Mouse (Mus musculus) heart, embryonic 14.5 days (tissue): ENCODE data around the gene Izumo2. TPM values are rescaled to one million over a fixed set of nuclear protein-coding genes. Genes with fewer than 3 reads are reported as not detected.

Experiments used
- ATAC-seq: fragments of 200-750 bp; cut with Nextera tagmentation; 2 replicates; pipeline ENCODE4 v1.8.0; 2017; ENCODE audit warnings: low read depth, moderate TSS enrichment; ENCODE audit not compliant: insufficient number of reproducible peaks, insufficient read depth, low FRiP score
- H3K27ac ChIP-seq, 2 experiments: fragments of 200-500 bp in 1 of 2; fragments of 300-500 bp in 1 of 2; sonication (generic) in 1 of 2; replicated peaks in 1 of 2; 2 replicates each; pipeline ENCODE4 v1.5.1; 2012 to 2014; ENCODE audit warnings: low read depth in 2 of 2, low read length in 2 of 2, control low read depth in 1 of 2, mild to moderate bottlenecking in 1 of 2, mixed read lengths in 1 of 2; ENCODE audit not compliant: control insufficient read depth in 1 of 2, insufficient read depth in 1 of 2
- H3K27me3 ChIP-seq: fragments of 300-500 bp; sonication (generic); 2 replicates; pipeline ENCODE4 v1.6.1; 2014; ENCODE audit warnings: mild to moderate bottlenecking, low read length, control low read depth; ENCODE audit not compliant: control insufficient read depth, insufficient read depth
- H3K36me3 ChIP-seq: fragments of 300-500 bp; sonication (generic); 2 replicates; pipeline ENCODE4 v1.6.1; 2014; ENCODE audit warnings: mild to moderate bottlenecking, control low read depth, low read length, mixed read lengths; ENCODE audit not compliant: control insufficient read depth, insufficient read depth
- H3K4me1 ChIP-seq, 2 experiments: fragments of 200-500 bp in 1 of 2; fragments of 300-500 bp in 1 of 2; sonication (generic) in 1 of 2; 2 replicates each; pipeline ENCODE4 v1.6.1; 2012 to 2014; ENCODE audit warnings: low read length in 2 of 2, control low read depth in 1 of 2, mixed read lengths in 1 of 2; ENCODE audit not compliant: control insufficient read depth in 2 of 2, insufficient read depth in 2 of 2
- H3K4me2 ChIP-seq: fragments of 300-500 bp; sonication (generic); 2 replicates; pipeline ENCODE4 v1.6.1; 2014; ENCODE audit warnings: mild to moderate bottlenecking, low read length
- H3K4me3 ChIP-seq, 2 experiments: fragments of 200-500 bp in 1 of 2; fragments of 300-500 bp in 1 of 2; sonication (generic) in 1 of 2; 2 replicates each; pipeline ENCODE4 v1.5.1; 2012 to 2014; ENCODE audit warnings: low read length in 2 of 2, mild to moderate bottlenecking in 2 of 2, control low read depth in 1 of 2, low read depth in 1 of 2, moderate library complexity in 1 of 2; ENCODE audit not compliant: control insufficient read depth in 1 of 2, insufficient read depth in 1 of 2
- H3K9ac ChIP-seq: fragments of 300-500 bp; sonication (generic); 2 replicates; pipeline ENCODE4 v1.6.1; 2014; ENCODE audit warnings: mild to moderate bottlenecking, low read length
- H3K9me3 ChIP-seq: fragments of 300-500 bp; sonication (generic); 2 replicates; pipeline ENCODE4 v1.6.1; 2016; ENCODE audit warnings: low read length, control low read depth; ENCODE audit not compliant: control insufficient read depth
- WGBS: fragments of 180-500 bp; shearing (Covaris S2); extraction: QIAGEN DNeasy Blood & Tissue Kit; methylation state at CpG from one replicate; pipeline ENCODE4 v1.1.7; 2014; 5-methylcytosine and 5-hydroxymethylcytosine counted together
- polyA plus RNA-seq: library from polyadenylated mRNA; unstranded; fragments of >200 nt; fragmentation: Nextera tagmentation; extraction: Ambion mirVana; gene quantifications from 2 replicates; pipeline ENCODE4 v1.2.1, GENCODE M21; 2014

The Izumo2 gene
- polyA plus RNA-seq, 1 experiment from 2014 or later, result not detected

DNA sequence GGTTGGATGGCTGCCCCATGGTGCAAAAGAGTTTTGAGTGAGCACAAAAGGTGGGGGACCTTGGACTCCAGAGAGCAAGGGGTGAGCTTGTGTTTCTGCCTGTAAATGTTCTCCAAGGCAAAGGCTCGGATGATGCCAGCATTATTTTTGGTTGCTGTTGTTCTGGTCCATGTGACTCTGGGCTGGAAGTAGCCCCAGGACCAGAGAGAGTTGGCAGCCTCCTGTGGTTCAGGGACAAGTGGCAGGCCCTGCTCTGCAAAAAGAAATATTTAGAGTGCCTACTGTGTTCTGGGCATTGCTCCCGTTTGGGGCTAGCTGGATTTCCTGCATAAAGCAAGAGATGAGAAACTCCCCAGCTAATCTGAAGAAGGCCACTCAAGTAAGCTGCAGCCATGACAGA, 31.9 kb upstream of the Izumo2 start:
- peaks cover 7% of the 10 kb centered on the region for H3K9me3 ChIP-seq
- 56% methylated on average over 2 of the region's 2 CpGs for WGBS
- H3K4me1 ChIP-seq, result no peaks in the 10 kb centered on the region
- H3K4me3 ChIP-seq, result no peak overlapping the region
- no peak overlapping the region for H3K27ac ChIP-seq
- no peaks in the 10 kb centered on the region for H3K27me3 ChIP-seq
- no peak overlapping the region for H3K9ac ChIP-seq
- no peak for ATAC-seq
- H3K36me3 ChIP-seq, result no peaks in the 10 kb centered on the region
- no peak overlapping the region for H3K4me2 ChIP-seq

DNA sequence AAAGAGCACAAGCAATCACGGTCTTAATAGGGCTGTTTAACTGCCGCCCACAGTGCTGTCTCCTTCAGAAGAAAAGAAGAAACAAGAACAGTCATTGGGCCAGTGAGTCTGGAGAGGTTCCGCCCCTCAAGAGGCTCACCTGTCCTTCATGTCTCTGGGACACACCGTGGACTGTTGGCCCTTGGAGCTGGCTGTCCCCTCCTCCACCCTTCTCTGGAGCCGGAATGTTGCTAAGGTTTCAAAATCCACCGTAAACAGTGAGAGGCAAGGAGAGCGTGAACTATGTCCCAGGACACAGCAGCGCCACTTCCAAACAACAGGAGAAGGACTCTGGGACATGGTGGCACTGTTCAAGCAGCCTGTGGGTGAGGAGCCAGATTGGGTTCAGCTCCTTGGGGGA, 24.9 kb upstream of the Izumo2 start:
- ATAC-seq, result no peak
- Histone ChIP-seq H3K27ac (no peak overlapping the region), H3K4me1 (peaks cover 0 to 10% of the 10 kb centered on the region in 2 experiments; a peak in 1 of 4 replicates), H3K27me3 (no peaks in the 10 kb centered on the region), H3K36me3 (no peaks in the 10 kb centered on the region), H3K9me3 (peaks cover 7% of the 10 kb centered on the region), H3K4me3 (no peak overlapping the region), H3K9ac (no peak overlapping the region), H3K4me2 (no peak overlapping the region)
- 75% methylated on average over 8 of the region's 8 CpGs for WGBS

DNA sequence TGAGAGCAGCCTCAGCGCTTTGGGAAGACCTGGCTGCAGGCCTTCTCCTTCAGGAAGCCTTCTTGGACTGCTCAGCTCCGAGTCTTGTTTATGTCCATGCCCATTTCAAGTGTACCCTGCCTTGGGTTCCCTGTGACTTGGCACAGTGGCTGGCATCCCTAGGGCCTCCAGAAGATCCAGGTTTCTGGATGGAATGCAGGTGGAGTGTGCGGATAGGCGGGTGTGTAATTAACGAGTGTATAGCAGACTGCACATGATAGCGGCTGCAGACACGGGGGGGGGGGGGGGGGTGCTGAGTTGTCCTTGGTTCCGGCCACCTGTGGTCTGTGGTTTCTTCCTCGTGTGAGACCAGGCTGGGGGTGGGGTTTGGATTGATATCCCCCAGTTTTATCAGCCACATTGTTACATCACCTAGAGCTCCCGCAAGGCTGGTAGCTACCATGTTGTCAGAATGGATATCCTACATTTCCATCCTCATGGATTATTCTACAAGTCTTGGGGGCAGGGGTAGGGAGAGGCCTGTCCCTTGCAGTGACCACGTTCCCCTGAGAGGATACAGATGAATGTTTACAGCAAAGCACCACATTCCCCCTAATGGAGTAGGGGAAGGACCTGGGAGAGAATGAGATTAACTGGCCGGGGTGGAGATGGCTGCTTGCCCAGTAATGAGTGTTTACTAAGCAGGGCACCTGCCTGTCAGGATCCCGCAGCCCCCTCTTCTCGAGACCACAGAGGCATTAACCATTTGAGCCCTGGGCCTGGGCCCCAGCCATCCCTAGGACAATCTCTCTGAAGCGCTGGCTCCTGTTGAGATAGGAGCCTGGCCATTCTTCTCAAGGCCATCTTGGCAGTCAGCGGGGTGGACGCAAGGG, 22.8 kb upstream of the Izumo2 start:
- Histone ChIP-seq H3K4me3 (no peak overlapping the region), H3K27ac (no peak overlapping the region), H3K4me2 (no peak overlapping the region), H3K36me3 (no peaks in the 10 kb centered on the region), H3K27me3 (no peaks in the 10 kb centered on the region), H3K9ac (no peak overlapping the region), H3K9me3 (peaks cover 7% of the 10 kb centered on the region), H3K4me1 (peaks cover 0 to 10% of the 10 kb centered on the region in 2 experiments; a peak in 1 of 4 replicates)
- 51% methylated on average over 17 of the region's 17 CpGs for WGBS
- ATAC-seq, result no peak

DNA sequence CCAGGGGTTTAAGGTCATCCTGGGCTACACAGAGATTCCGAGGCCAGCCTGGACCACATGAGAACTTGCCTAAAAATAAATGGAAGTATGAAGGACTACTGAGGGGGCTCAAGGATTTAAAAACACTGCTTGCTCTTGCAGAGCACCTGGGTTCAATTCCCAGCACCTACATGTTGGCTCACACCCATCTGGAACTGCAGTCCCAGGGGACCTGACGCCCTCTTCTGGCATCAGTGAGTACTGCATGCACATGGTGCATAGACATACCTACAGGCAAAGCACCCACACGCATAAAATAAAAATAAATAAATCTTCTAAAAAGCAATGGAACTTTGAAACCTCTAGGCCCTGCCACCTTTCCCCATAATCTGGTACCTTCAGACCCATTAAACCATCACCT, 19.7 kb upstream of the Izumo2 start:
- no peaks in the 10 kb centered on the region for H3K9me3 ChIP-seq
- no peaks in the 10 kb centered on the region for H3K27me3 ChIP-seq
- peaks cover 0 to 10% of the 10 kb centered on the region in 2 experiments; a peak in 1 of 4 replicates for H3K4me1 ChIP-seq
- H3K36me3 ChIP-seq, result no peaks in the 10 kb centered on the region
- no peak overlapping the region for H3K9ac ChIP-seq
- H3K27ac ChIP-seq, result no peak overlapping the region
- WGBS, result 68% methylated on average over 3 of the region's 3 CpGs
- H3K4me2 ChIP-seq, result no peak overlapping the region
- ATAC-seq, result no peak
- no peak overlapping the region for H3K4me3 ChIP-seq

DNA sequence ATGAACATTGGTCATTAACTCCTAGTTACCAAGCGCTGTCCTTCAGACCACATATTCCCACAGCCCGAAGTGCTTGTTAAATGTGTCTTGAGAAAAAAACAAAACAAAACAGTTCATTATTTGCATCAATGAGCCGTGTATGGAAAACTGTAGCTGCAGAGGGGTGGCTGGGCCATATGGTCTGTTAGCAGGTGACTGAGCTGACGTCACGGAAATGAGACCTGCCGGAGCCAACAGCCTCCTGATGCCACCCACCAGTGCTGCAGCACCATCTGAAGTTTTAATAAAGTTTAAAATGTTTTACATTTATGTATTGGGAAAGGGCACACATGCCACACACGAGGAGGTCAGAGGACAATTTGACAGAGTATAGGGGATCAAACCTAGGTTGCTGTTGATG, 19.2 kb upstream of the Izumo2 start:
- Histone ChIP-seq H3K9ac (no peak overlapping the region), H3K4me1 (peaks cover 0 to 10% of the 10 kb centered on the region in 2 experiments; a peak in 1 of 4 replicates), H3K36me3 (no peaks in the 10 kb centered on the region), H3K4me3 (no peak overlapping the region), H3K27me3 (no peaks in the 10 kb centered on the region), H3K27ac (no peak overlapping the region), H3K4me2 (no peak overlapping the region), H3K9me3 (no peaks in the 10 kb centered on the region)
- 87% methylated on average over 7 of the region's 7 CpGs for WGBS
- ATAC-seq, result no peak

DNA sequence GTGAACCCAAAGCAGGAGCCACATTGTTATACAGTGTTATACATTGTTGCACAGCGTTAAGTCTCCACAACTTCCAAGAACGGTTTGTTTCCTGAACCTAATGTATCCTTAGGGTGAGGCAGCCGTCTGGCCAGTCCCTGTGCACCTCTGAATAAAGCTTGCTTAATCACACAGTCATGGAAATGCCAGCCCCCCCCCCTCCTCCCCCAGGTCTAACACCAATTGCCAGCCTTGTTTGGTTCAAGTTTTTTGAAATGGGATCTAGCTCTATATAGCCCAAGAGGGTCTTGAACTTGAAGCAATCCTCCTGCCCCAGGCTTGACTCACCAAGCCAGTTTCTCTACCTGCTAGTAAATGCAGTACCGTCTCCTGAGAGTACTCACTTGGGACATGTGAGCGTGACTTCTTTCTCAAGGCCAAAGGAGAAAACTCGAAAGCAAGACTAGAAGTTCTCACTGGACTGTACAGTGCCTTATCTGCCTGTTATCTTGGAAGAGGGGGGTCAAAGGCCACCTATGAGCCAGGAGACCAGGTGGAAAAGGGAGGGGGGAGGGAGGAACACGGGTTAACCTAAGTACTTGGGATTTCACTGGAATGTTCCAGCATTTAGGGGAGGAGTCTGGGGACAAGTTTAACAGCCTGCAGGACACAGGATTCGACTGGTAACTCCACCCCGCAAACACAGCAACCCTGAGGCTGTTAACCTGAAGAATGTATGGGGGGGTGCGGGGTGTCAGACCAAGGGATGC, 14.9 kb upstream of the Izumo2 start:
- no peak for ATAC-seq
- Histone ChIP-seq H3K36me3 (no peaks in the 10 kb centered on the region), H3K4me3 (no peak overlapping the region), H3K9ac (no peak overlapping the region), H3K4me1 (peaks cover 12 to 14% of the 10 kb centered on the region in 2 experiments), H3K27ac (no peak overlapping the region), H3K9me3 (no peaks in the 10 kb centered on the region), H3K4me2 (no peak overlapping the region), H3K27me3 (peaks cover 2% of the 10 kb centered on the region; the same call in 1 of the 2 replicates)
- WGBS, result 63% methylated on average over 10 of the region's 10 CpGs

DNA sequence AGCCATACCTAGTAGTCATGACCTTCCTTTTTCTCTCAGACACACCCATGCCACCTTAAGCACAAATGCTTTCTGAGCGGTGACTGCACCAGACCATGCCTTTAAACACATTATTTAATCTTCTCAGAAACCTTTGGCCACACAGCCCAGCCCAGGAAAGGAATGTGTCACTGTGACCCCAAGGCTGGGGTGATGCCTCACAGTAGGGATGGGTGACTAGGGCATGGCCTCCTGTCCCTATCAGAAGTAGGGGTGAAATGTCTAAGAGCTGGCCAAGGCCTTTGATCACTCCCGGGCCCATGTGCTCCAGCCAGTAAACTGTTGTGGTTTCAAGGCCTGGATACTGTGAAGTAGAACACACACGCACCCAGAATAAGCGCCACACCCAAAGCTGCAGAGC, 13.3 kb upstream of the Izumo2 start:
- no peak for ATAC-seq
- Histone ChIP-seq H3K4me2 (no peak overlapping the region), H3K9ac (no peak overlapping the region), H3K9me3 (no peaks in the 10 kb centered on the region), H3K36me3 (no peaks in the 10 kb centered on the region), H3K4me3 (no peak overlapping the region), H3K27ac (no peak overlapping the region), H3K27me3 (peaks cover 8% of the 10 kb centered on the region; the same call in 1 of the 2 replicates), H3K4me1 (peaks cover 12 to 14% of the 10 kb centered on the region in 2 experiments)
- 84% methylated on average over 4 of the region's 4 CpGs for WGBS
